Mouse (Mus musculus): ENCODE results near the gene Ubd. TPM values are rescaled to one million over a fixed set of nuclear protein-coding genes. Genes with fewer than 3 reads are reported as not detected.
"Not testable (repeated sequence)": the region's sequence is repeated elsewhere in the genome, so short reads cannot be mapped to it uniquely, and the experiment has no call there.

Ubd gene
- polyA plus RNA-seq, 1 experiment, result 2.6 TPM

- Histone ChIP-seq H3K4me1 (ENCODE audit: control insufficient read depth, insufficient read depth, insufficient read length, low read length) (no peaks in the 10 kb centered on the region), H3K4me3 (ENCODE audit: insufficient read depth, low read depth, low read length) (no peak overlapping the region), H3K27ac (replicated peaks; ENCODE audit: low read depth, low read length) (no peak overlapping the region)
Observed at GRCm38 (mm10) chr17:37221879-37222278, 28.2 kb downstream of the Ubd start.

GRCm38 (mm10) chr17:37237230-37237629, 43.5 kb downstream of the Ubd start, which contains the start of gene Olfr97:
Olfr97 (minus strand) TSS chr17:37237330.
- not testable (repeated sequence) for H3K4me1 ChIP-seq (ENCODE audit: control insufficient read depth, insufficient read depth, insufficient read length, low read length); H3K4me3 ChIP-seq (ENCODE audit: insufficient read depth, low read depth, low read length); H3K27ac ChIP-seq (replicated peaks; ENCODE audit: low read depth, low read length)

GRCm38 (mm10) chr17:37242198-37242597, 48.5 kb downstream of the Ubd start:
- Histone ChIP-seq H3K4me1 (ENCODE audit: control insufficient read depth, insufficient read depth, insufficient read length, low read length) (no peaks in the 10 kb centered on the region), H3K4me3 (ENCODE audit: insufficient read depth, low read depth, low read length) (no peak overlapping the region)

More at GRCm38 (mm10) chr17:37242198-37242597, 48.5 kb downstream of the Ubd start:
- no peak overlapping the region for H3K27ac ChIP-seq (replicated peaks; ENCODE audit: low read depth, low read length)

Other genes starting within 250 kb of the Ubd start
- 55.7 and 69.7 TPM in 2 replicates for gene Ppp1r11, start 242.2 kb upstream of the Ubd start, polyA plus RNA-seq (2012; ENCODE audit: insufficient read depth, insufficient read length, missing spikeins)
- 32.3 and 39.8 TPM in 2 replicates for gene Znrd1, start 235.3 kb upstream of the Ubd start, polyA plus RNA-seq (2012; ENCODE audit: insufficient read depth, insufficient read length, missing spikeins)
- gene Znrd1as, start 235.3 kb upstream of the Ubd start, polyA plus RNA-seq (2012; ENCODE audit: insufficient read depth, insufficient read length, missing spikeins), result 28.6 and 29.2 TPM in 2 replicates
- not detected in 2 replicates for gene 2410137M14Rik, start 212.7 kb upstream of the Ubd start, polyA plus RNA-seq (2012; ENCODE audit: insufficient read depth, insufficient read length, missing spikeins)
- 0.63 TPM in 1 of 2 replicates, not detected in the other for gene H2-M5, start 204.4 kb upstream of the Ubd start, polyA plus RNA-seq (2012; ENCODE audit: insufficient read depth, insufficient read length, missing spikeins)
- gene Zfp57, start 192.7 kb upstream of the Ubd start, polyA plus RNA-seq (2012; ENCODE audit: insufficient read depth, insufficient read length, missing spikeins), result not detected in 2 replicates
- not detected in 2 replicates for gene Mog, start 170.5 kb upstream of the Ubd start, polyA plus RNA-seq (2012; ENCODE audit: insufficient read depth, insufficient read length, missing spikeins)
- gene Gabbr1, start 147.9 kb upstream of the Ubd start, polyA plus RNA-seq (2012; ENCODE audit: insufficient read depth, insufficient read length, missing spikeins), result 3.8 and 4.5 TPM in 2 replicates
- not detected in 2 replicates for gene Olfr90, start 105.4 kb upstream of the Ubd start, polyA plus RNA-seq (2012; ENCODE audit: insufficient read depth, insufficient read length, missing spikeins)
- gene Olfr91, start 95.6 kb upstream of the Ubd start, polyA plus RNA-seq (2012; ENCODE audit: insufficient read depth, insufficient read length, missing spikeins), result not detected in 2 replicates
- not detected in 2 replicates for gene Olfr92, start 73.8 kb upstream of the Ubd start, polyA plus RNA-seq (2012; ENCODE audit: insufficient read depth, insufficient read length, missing spikeins)
- not detected in 2 replicates for gene Olfr93, start 32.4 kb upstream of the Ubd start, polyA plus RNA-seq (2012; ENCODE audit: insufficient read depth, insufficient read length, missing spikeins)
- not detected in 2 replicates for gene Olfr94, start 7.1 kb downstream of the Ubd start, polyA plus RNA-seq (2012; ENCODE audit: insufficient read depth, insufficient read length, missing spikeins)
- not detected in 2 replicates for gene Olfr95, start 19.2 kb downstream of the Ubd start, polyA plus RNA-seq (2012; ENCODE audit: insufficient read depth, insufficient read length, missing spikeins)
- not detected in 2 replicates for gene Olfr96, start 26.3 kb downstream of the Ubd start, polyA plus RNA-seq (2012; ENCODE audit: insufficient read depth, insufficient read length, missing spikeins)
- not detected in 2 replicates for gene Olfr97, start 43.4 kb downstream of the Ubd start, polyA plus RNA-seq (2012; ENCODE audit: insufficient read depth, insufficient read length, missing spikeins)
- not detected in 2 replicates for gene Olfr98, start 69.9 kb downstream of the Ubd start, polyA plus RNA-seq (2012; ENCODE audit: insufficient read depth, insufficient read length, missing spikeins)
- gene H2-M3, start 76.3 kb downstream of the Ubd start, polyA plus RNA-seq (2012; ENCODE audit: insufficient read depth, insufficient read length, missing spikeins), result 2.2 and 4.9 TPM in 2 replicates
- gene Olfr99, start 89.6 kb downstream of the Ubd start, polyA plus RNA-seq (2012; ENCODE audit: insufficient read depth, insufficient read length, missing spikeins), result not detected in 2 replicates
- gene Olfr101, start 110.4 kb downstream of the Ubd start, polyA plus RNA-seq (2012; ENCODE audit: insufficient read depth, insufficient read length, missing spikeins), result not detected in 2 replicates
- not detected in 2 replicates for gene Olfr102, start 123.2 kb downstream of the Ubd start, polyA plus RNA-seq (2012; ENCODE audit: insufficient read depth, insufficient read length, missing spikeins)
- not detected in 2 replicates for gene Olfr103, start 145.8 kb downstream of the Ubd start, polyA plus RNA-seq (2012; ENCODE audit: insufficient read depth, insufficient read length, missing spikeins)
- not detected in 2 replicates for gene Olfr104-ps, start 165.7 kb downstream of the Ubd start, polyA plus RNA-seq (2012; ENCODE audit: insufficient read depth, insufficient read length, missing spikeins)
- gene Olfr105-ps, start 185.1 kb downstream of the Ubd start, polyA plus RNA-seq (2012; ENCODE audit: insufficient read depth, insufficient read length, missing spikeins), result not detected in 2 replicates
- gene Olfr106-ps, start 196.5 kb downstream of the Ubd start, polyA plus RNA-seq (2012; ENCODE audit: insufficient read depth, insufficient read length, missing spikeins), result not detected in 2 replicates
- gene Olfr107, start 205.3 kb downstream of the Ubd start, polyA plus RNA-seq (2012; ENCODE audit: insufficient read depth, insufficient read length, missing spikeins), result not detected in 2 replicates